Mouse (Mus musculus) layer of hippocampus, postnatal 14 days (tissue): ENCODE data around the gene Olfr417. TPM values are rescaled to one million over a fixed set of nuclear protein-coding genes. Genes with fewer than 3 reads are reported as not detected.
"Not testable (repeated sequence)": the region's sequence is repeated elsewhere in the genome, so short reads cannot be mapped to it uniquely, and the experiment has no call there.

ENCODE experiments used
- DNase-seq, 2 experiments: peaks; one replicate each; pipeline ENCODE4 v3.0.0; 2021 to 2022; ENCODE audit warnings: low spot score in 2 of 2, mixed read lengths in 1 of 2
- long read RNA-seq, 2 experiments: library from polyadenylated mRNA; stranded (forward); transcript quantifications; one replicate each; pipeline ENCODE4 v2.0.0; 2021
- total RNA-seq, 2 experiments: library from RNA; stranded (reverse); gene quantifications; 2 replicates each; pipeline ENCODE4 v1.2.3; 2021

Olfr417 gene
- not detected for total RNA-seq
- long read RNA-seq, experiment 1 = 0 reads
- long read RNA-seq, experiment 2 = 0 reads

DNA sequence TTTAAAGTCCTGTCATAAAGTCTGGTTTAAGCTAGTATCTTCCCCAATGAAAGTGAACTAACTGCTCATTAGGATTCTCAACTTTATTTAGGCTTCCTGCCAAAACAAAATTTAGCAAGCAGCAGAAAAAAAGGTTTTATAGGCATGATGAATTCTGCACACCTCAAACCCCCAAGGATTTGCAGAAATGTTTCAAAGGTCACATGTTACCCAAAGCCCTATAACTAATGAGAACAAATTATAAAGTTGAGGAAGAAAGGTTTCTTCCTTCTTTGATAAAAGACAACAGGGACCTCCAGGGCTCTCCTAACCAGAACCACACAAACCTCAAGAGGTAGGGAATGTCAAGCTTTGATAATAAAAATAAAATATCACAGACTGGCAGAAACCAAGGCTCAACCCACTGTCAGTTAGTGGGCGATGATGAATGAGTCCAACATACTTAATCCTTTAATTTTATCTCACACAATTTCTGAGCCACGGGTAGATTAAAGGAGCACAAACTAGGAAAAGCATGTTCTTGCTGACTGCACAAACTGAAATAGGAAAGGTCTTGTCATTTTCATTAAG lies at the start of gene Olfr417:
TSS of gene Olfr417 (plus strand) at position 241 of the 570 bp plus-strand sequence.
- DNase-seq = no peak

DNA sequence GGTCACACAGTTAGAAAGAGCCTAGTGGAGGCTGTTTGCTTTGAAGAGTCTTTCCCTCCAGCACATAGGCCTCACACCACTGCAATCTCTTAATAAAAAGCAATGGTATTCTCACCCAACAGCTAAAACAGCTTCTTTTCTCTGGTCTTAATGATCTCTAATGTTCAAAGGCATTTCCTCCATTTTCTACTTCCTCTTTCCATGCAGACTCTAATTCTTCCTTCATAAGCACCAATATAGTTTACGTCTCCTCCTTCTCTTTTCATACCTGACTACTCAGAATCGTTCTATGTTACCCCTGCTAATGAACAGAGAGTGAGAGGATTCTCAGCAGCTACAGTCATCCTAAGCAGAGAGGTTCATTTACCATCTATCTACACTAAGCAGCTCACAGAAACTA lies 47.6 kb upstream of the Olfr417 start:
- no peak for DNase-seq

DNA sequence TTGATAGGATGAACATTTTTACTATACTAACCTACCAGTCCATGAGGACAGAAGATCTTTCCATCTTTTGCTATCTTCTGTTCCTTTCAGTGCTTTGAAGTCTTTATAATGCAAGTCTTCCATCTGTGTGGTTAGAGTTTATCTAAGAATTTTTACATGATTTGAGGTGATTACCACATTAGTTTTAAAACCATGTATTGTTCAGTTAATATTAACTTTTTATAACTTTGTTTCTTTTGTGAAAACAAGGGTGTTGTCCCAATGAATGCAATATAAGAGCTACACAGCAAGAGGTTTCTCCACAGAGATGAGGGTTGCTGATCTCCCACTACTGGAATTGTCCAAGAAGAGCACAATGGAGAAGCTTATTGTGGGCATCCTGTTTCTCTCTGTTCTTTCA lies 34.7 kb upstream of the Olfr417 start, which contains the start of gene Mptx1:
TSS of gene Mptx1 (plus strand) at position 301 of the 400 bp plus-strand sequence.
- DNase-seq = no peak

DNA sequence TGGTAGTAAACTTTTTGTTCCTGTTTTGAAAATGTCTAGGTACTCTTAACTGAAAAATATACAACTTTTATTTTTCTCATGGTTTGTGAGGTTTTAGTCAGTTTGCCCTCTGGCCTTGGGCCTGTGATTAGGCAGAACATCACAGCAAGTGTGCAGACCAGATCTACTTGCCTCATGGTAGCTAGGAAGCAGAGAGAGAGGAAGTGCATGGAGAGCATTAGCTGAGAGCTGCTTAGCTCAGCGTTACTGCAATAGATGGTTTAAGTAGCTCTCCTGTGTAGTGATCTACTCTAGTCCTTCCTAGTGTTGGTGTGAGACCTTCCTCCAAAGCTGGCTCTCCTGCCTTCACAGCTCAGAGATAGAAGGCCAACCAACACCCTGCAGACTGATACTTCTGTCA lies 11.3 kb upstream of the Olfr417 start:
- DNase-seq = not testable (repeated sequence)

DNA sequence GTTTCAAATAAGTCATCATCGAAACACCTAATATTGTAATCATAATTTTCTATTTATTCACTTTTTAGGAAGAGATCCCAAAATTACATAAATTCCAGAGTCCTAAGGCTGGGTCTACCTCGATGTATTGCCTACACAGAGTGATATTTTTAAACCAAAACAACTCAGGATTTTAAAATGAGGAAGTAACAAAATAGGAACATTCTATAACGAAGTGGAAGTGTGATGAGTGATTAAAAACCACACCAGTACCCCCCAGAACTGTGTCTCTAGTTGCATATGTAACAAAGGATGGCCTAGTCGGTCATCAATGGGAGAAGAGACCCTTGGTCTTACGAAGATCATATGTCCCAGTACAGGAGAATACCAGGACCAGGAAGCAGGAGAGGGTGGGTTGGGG lies 10.3 kb upstream of the Olfr417 start:
- no peak for DNase-seq

DNA sequence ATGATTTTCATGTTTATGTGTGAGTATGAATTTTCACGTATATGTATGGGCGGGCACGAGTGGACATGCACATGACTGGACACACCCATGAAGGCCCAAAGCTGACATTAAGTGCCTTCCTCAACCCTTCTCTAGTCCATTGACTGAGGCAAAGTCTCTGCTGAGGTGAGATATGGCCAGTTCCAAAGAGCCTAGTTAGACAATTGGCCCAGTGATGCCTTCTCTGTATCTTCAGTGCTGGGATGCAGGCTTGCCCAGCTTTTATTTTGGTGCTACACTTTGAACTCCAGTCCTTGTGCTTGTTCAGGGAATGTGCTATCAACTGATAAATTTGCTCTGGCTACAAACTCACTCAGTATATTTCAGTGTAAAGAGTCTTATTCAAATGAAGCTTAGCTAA lies 8.9 kb downstream of the Olfr417 start:
- DNase-seq = no peak

DNA sequence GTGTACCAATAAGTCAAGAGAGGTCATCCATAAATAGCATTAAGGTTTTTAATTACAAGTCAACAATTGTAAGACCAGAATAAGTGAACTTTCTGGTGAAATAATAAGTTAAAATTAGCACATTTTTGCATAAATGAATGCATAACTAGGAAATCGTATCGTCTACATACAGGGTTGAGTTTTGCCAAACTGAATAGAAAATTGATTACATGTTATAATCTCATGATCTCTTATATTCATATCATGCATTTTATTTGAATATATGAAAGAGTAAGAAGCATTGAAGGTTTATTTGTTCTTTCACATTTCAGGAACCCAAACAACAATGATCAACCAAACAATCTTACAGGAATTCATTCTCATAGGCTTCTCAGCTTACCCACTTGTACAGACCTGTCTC lies 25.8 kb downstream of the Olfr417 start, which contains the start of gene Olfr248:
TSS of gene Olfr248 (plus strand) at position 301 of the 400 bp plus-strand sequence.
- DNase-seq = no peak

DNA sequence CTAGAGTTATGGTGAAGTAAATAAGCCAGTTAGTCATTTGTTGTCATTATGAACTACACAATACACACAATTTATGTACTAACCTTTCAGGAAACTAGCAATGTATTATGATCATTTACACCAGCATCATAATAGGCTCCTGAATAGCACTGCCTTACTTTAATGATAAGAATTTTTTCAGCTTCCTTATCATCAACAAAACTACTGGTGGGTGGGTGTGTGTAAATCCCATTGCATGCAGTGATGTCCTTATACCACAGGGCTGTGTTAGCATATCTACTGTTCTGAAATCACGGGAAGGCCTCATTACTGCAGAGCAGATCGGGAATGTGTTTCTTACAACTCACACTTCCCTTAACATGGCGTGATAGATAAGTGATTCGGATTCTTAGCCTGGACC lies 58.0 kb downstream of the Olfr417 start:
- DNase-seq = no peak

DNA sequence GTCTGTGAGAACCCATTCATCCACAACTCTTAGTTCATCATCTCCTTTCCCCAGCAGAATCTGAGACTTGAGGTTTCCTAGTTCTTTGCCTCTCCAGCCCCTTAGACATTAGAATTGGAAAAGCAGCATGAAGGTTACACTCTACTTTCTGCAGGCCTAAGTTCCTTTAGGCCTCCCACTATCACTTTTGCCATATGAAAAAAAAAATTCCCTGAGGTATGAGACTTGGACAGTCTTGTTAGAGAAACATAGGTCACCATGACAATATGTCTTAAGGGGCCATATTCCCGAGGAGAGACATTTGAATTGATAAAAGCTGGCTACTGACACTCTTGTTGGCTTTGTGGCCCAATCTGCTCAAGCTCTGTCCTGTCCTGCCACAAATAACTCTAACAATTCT lies 58.8 kb downstream of the Olfr417 start, which contains the start of gene Olfr414:
TSS of gene Olfr414 (plus strand) at position 301 of the 400 bp plus-strand sequence.
- no peak for DNase-seq

Other genes starting within 250 kb of the Olfr417 start
- gene Olfr231, start 244.0 kb upstream of the Olfr417 start, total RNA-seq = not detected
- gene Olfr424, start 233.6 kb upstream of the Olfr417 start, total RNA-seq = not detected
- not detected for gene Olfr420, start 209.5 kb upstream of the Olfr417 start, total RNA-seq
- gene Spta1, start 192.3 kb upstream of the Olfr417 start, total RNA-seq = under 1 TPM; 0.14 to 0.24 TPM
- not detected for gene Olfr419, start 113.1 kb upstream of the Olfr417 start, total RNA-seq
- gene Mptx1, start 34.6 kb upstream of the Olfr417 start, total RNA-seq = not detected
- gene Olfr248, start 25.9 kb downstream of the Olfr417 start, total RNA-seq = not detected
- gene Olfr414, start 58.9 kb downstream of the Olfr417 start, total RNA-seq = not detected
- not detected for gene Olfr220, start 77.0 kb downstream of the Olfr417 start, total RNA-seq
- 10 to 100 TPM; 51.5 to 55.7 TPM for gene Fmn2, start 136.7 kb downstream of the Olfr417 start, total RNA-seq